Mouse (Mus musculus) limb, embryonic 14.5 days (tissue): ENCODE data around the gene Chchd2. TPM values are rescaled to one million over a fixed set of nuclear protein-coding genes. Genes with fewer than 3 reads are reported as not detected.

Experiments
- ATAC-seq: fragments of 200-750 bp; cut with Nextera tagmentation; 2 replicates; pipeline ENCODE4 v1.8.0; 2017; ENCODE audit warnings: low read depth, moderate number of reproducible peaks, moderate TSS enrichment; ENCODE audit not compliant: low FRiP score
- DNase-seq: peaks from one replicate; pipeline ENCODE4 v3.0.0-alpha.2; 2015; ENCODE audit warnings: low spot score
- H3K27ac ChIP-seq: fragments of 300-500 bp; sonication (generic); replicated peaks from 2 replicates; pipeline ENCODE4 v1.5.1; 2014; ENCODE audit warnings: low read depth, mild to moderate bottlenecking, low read length, moderate library complexity, mixed read lengths
- H3K27me3 ChIP-seq: fragments of 300-500 bp; sonication (generic); 2 replicates; pipeline ENCODE4 v1.6.1; 2014; ENCODE audit warnings: low read length, mixed read lengths; ENCODE audit not compliant: control insufficient read depth, insufficient read depth
- H3K36me3 ChIP-seq: fragments of 300-500 bp; sonication (generic); 2 replicates; pipeline ENCODE4 v1.6.1; 2014; ENCODE audit warnings: mild to moderate bottlenecking, low read length, moderate library complexity, mixed read lengths; ENCODE audit not compliant: control insufficient read depth, insufficient read depth
- H3K4me1 ChIP-seq: fragments of 300-500 bp; sonication (generic); 2 replicates; pipeline ENCODE4 v1.6.1; 2014; ENCODE audit warnings: antibody characterized with exemption, low read length, mixed read lengths; ENCODE audit not compliant: control insufficient read depth, insufficient read depth
- H3K4me2 ChIP-seq: fragments of 300-500 bp; sonication (generic); replicated peaks from 2 replicates; pipeline ENCODE4 v1.6.1; 2014; ENCODE audit warnings: low read depth, mild to moderate bottlenecking, low read length, moderate library complexity; ENCODE audit not compliant: severe bottlenecking
- H3K4me3 ChIP-seq: fragments of 300-500 bp; sonication (generic); replicated peaks from 2 replicates; pipeline ENCODE4 v1.5.1; 2014; ENCODE audit warnings: low read length
- H3K9ac ChIP-seq: fragments of 300-500 bp; sonication (generic); 2 replicates; pipeline ENCODE4 v1.6.1; 2014; ENCODE audit warnings: mild to moderate bottlenecking, low read depth, low read length, moderate library complexity; ENCODE audit not compliant: severe bottlenecking
- H3K9me3 ChIP-seq: fragments of 300-500 bp; sonication (generic); 2 replicates; pipeline ENCODE4 v1.6.1; 2016; ENCODE audit warnings: low read length; ENCODE audit not compliant: control insufficient read depth
- POLR2A ChIP-seq: fragments of 200-500 bp; IDR thresholded peaks from 2 replicates; pipeline ENCODE4 v1.8.0; 2012; ENCODE audit warnings: inconsistent platforms, mild to moderate bottlenecking, moderate library complexity, borderline replicate concordance; ENCODE audit not compliant: insufficient read depth, insufficient read length; ENCODE audit errors: extremely low read depth
- WGBS: fragments of 180-500 bp; shearing (Covaris S2); extraction: QIAGEN DNeasy Blood & Tissue Kit; methylation state at CpG from one replicate; pipeline ENCODE4 v1.1.7; 2014; 5-methylcytosine and 5-hydroxymethylcytosine counted together
- polyA plus RNA-seq, 2 experiments: library from polyadenylated mRNA; depleted of rRNA in 1 of 2; stranded (reverse) in 1 of 2; unstranded in 1 of 2; fragments of >200 nt; fragmentation: Nextera tagmentation in 1 of 2; extraction: Ambion mirVana in 1 of 2; gene quantifications; 2 replicates each; pipeline versions ENCODE4 v1.2.1 to v1.2.3; 2012 to 2014

Chchd2 gene
- polyA plus RNA-seq (2012; rRNA removed) (773 and 1,133 TPM in 2 replicates), polyA plus RNA-seq (2014; fragmentation: Nextera tagmentation; extraction: Ambion mirVana) (901 and 959 TPM in 2 replicates)

DNA sequence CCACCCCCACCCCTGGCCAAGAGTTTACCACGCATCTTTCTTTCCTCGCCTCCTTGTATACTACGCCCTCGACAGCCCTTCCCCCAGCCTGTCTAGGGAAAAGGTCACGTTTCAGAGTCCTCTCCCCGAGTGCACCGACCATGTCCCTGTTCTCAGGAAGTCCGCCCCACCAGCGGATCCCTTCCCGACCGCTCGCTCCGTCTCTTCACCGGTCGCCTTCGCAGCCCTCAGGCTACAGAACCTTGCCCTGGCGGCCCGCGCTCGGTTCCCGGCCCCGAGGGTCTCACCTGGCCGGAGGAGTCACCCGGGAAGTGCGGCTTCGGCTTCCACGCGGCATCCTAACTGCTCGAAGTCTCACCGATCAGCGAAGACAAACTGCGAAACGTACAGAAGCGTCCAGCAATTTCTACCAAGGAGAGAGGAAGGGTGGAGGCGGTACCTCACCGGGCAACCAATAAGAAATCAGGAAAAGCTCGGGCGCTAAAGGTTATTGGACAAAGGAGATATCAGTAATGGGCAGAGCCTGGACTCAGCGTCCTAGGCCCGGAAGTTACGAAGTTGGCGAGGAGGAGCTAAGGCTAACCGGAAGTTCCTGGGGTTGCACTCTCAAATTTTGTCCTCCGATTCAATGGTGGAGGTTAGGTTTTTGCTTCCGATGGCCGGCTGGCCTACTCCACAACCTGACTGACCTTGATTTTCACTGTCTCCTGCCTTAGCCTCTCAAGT is at the start of gene Chchd2:
TSS of gene Chchd2 (minus strand) at position 560 of the 726 bp plus-strand sequence.
- peak; percentile 100 for ATAC-seq
- peak; percentile 99 for DNase-seq
- H3K36me3 ChIP-seq = peaks cover 17% of the 10 kb centered on the region
- no peaks in the 10 kb centered on the region for H3K9me3 ChIP-seq
- H3K27ac ChIP-seq = peak within 1 kb of the TSS; percentile 93
- H3K4me1 ChIP-seq = peaks cover 7% of the 10 kb centered on the region; the same call in 1 of the 2 replicates
- peak within 1 kb of the TSS; percentile 88 for H3K9ac ChIP-seq
- 1% methylated on average over 46 of the region's 46 CpGs for WGBS
- H3K27me3 ChIP-seq = no peaks in the 10 kb centered on the region
- TF ChIP-seq POLR2A = peak; percentile 71; the same call in 1 of the 2 replicates
- H3K4me3 ChIP-seq = peak within 1 kb of the TSS; percentile 81
- peak within 1 kb of the TSS; percentile 82 for H3K4me2 ChIP-seq

GRCm38 (mm10) chr5:129936941-129937340 is 49.7 kb upstream of the Chchd2 start:
- Histone ChIP-seq H3K36me3 (no peaks in the 10 kb centered on the region), H3K4me1 (no peaks in the 10 kb centered on the region), H3K27me3 (no peaks in the 10 kb centered on the region), H3K9me3 (no peaks in the 10 kb centered on the region), H3K4me2 (no peak overlapping the region), H3K4me3 (no peak overlapping the region), H3K27ac (no peak overlapping the region), H3K9ac (no peak overlapping the region)
- DNase-seq (no peak), ATAC-seq (no peak)
- 44% methylated on average over 4 of the region's 4 CpGs for WGBS
- no peak for TF ChIP-seq POLR2A

DNA sequence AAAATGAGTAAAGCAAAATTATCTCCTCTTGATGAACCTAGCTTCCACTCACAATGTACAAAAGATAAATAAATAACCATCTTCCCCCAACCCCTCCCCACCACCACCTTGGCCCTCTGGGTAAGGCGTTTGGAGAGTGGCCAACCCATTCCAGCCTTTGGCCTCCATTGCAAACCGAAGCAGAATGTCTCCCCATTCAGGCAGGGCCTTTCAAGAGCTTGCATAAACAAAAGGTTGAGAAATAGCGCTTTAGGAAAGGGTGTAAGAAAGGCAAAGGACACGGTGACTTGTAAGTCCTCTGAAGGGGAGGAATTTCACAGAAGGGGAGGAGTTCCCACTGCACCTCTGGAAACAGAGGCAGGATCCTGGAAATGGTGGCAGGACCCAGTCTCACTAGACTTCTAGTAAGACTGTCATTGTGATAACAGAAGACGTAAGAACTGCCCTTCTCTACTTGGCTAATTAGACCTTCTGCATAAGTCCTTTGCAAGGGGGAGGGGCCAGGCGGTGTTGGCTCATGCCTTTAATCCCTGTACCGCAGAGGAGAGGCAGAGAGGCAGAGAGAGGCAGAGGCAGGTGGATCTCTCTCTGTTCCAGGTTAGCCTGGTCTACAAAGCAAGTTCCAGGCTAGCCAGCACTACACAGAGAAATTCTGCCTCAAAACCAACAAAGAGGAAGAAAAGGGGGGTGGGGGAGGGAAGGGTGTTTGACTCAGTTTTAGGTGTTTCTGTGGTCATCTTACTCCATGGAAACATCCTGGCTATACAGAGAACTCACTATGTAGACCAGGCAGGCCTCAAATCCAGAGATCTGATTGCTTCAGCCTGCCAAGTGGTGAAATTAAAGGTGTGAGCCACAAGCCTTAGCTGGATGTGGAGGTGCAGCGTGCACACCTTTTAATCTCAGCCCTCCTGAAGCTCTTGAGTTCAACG is 42.9 kb upstream of the Chchd2 start:
- H3K9ac ChIP-seq = no peak overlapping the region
- no peak overlapping the region for H3K4me3 ChIP-seq
- no peaks in the 10 kb centered on the region for H3K36me3 ChIP-seq
- ATAC-seq (no peak), DNase-seq (no peak)
- no peaks in the 10 kb centered on the region for H3K9me3 ChIP-seq
- no peak overlapping the region for H3K4me2 ChIP-seq
- no peak for TF ChIP-seq POLR2A
- WGBS = 44% methylated on average over 9 of the region's 9 CpGs
- no peaks in the 10 kb centered on the region for H3K4me1 ChIP-seq
- no peak overlapping the region for H3K27ac ChIP-seq
- no peaks in the 10 kb centered on the region for H3K27me3 ChIP-seq

DNA sequence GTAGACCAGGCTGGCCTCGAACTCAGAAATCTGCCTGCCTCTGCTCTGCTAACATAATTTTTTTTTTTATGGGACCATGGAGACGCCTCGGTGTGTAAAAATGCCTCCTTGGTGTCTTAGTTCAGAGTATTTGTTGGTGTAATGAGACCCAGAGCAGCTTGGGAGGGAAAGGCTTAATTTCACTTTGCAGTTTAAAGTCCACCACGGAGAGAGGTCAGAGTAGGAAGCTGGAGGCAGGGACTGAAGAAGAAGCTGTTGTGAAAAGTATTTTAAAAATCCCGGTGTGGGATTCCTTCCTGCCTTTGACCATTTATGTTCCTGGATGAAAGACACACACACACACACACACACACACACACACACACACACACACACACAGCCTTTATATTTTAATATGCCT is 38.7 kb upstream of the Chchd2 start:
- no peak for TF ChIP-seq POLR2A
- no peak overlapping the region for H3K27ac ChIP-seq
- ATAC-seq = no peak
- no peak overlapping the region for H3K4me2 ChIP-seq
- H3K27me3 ChIP-seq = no peaks in the 10 kb centered on the region
- no peak overlapping the region for H3K9ac ChIP-seq
- no peaks in the 10 kb centered on the region for H3K36me3 ChIP-seq
- DNase-seq = no peak
- no peak overlapping the region for H3K4me3 ChIP-seq
- no peaks in the 10 kb centered on the region for H3K9me3 ChIP-seq
- no peaks in the 10 kb centered on the region for H3K4me1 ChIP-seq
- 74% methylated on average over 5 of the region's 5 CpGs for WGBS

- no peaks in the 10 kb centered on the region for H3K36me3 ChIP-seq
- ATAC-seq (no peak), DNase-seq (no peak)
- WGBS = 84% methylated on average over 8 of the region's 8 CpGs
- no peak overlapping the region for H3K9ac ChIP-seq
- no peak for TF ChIP-seq POLR2A
- H3K27me3 ChIP-seq = no peaks in the 10 kb centered on the region
- no peak overlapping the region for H3K27ac ChIP-seq
- H3K4me3 ChIP-seq = no peak overlapping the region
- no peak overlapping the region for H3K4me2 ChIP-seq
- H3K9me3 ChIP-seq = no peaks in the 10 kb centered on the region
- no peaks in the 10 kb centered on the region for H3K4me1 ChIP-seq
These were observed 37.7 kb upstream of the Chchd2 start for GRCm38 (mm10) chr5:129924820-129925452.
